Mouse (Mus musculus): ENCODE measurements around the gene Vmac.

The Vmac gene

DNA sequence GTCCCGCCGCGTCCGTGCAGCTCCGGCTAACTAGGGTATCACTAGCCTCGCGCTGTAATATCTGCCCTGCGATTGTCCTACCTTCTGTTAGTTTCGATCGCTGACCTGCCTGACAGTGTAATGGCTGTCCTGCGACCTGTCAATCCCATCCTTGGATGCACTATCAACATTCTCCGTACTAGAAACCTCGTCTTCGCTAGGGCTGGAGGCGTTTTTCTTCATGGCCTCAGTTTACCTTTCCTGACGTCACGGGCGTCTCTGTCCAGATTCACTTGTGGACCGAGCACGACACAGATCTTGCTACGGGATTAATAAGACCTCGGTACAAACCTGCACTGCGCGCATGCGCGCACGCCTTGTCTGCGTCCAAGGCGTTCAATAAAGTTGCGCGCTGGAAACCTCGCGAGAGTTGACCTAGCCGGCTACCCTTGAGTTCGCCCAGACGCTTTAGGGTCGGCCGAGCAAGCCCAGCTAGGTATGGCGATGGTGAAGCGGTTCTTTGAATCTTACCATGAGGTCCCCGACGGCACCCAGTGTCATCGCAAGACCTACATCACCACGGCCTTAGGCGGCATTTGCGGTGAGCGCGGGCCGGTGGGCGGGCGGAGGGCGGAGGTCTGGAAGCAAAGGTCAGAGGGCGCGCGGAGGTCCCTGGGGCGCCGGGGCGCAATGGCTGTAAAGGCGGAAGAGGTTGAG lies at the start of gene Vmac, which contains the start of gene Ndufa11:
Vmac (minus strand) TSS at position 660 of the 696 bp plus-strand sequence.
Ndufa11 (plus strand) TSS at position 405 of the 696 bp plus-strand sequence.
- peak; percentile 87 to 94 for DNase-seq (ENCODE audit: low spot score in 2 of 2)

DNA sequence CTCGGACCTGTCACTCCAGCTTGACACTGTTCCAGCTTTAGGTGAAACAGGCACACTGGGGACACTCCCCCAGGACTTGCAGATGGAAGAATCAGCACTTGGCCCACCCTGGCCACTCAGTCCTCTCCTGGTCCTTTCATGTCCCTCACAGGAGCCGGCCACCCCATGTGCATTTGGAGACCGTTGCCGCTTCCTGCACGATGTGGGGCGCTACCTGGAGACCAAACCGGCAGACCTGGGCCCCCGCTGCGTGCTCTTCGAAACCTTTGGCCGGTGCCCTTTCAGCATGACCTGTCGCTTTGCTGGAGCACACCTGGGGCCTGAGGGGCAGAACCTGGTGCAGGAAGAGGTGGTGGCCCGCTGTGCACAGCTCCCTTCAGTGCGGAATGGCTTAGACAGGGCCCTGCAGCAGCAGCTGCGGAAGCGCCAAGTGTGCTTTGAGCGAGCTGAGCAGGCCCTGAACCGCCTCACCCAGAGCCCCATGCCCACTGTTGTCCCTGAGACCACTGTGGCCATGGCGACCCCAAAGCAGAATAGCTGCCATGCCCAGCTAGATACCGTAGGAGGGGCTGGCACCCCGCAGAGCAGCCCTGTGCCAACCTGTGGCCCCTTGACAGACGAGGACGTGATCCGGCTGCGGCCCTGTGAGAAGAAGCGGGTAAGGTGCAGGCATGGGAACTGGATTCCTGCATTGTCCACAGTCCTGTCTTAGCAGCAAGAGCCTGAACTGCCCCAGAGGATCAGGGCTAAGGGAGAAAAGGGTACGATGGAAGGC lies 49.0 kb upstream of the Vmac start:
- DNase-seq (ENCODE audit: low spot score in 2 of 2): no peak

GRCm38 (mm10) chr17:56765431-56765830 lies 47.6 kb upstream of the Vmac start:
- DNase-seq (ENCODE audit: low spot score in 2 of 2): no peak

- peak; percentile 92 for DNase-seq (ENCODE audit: low spot score in 2 of 2)
Measured at GRCm38 (mm10) chr17:56764474-56765354, 46.9 kb upstream of the Vmac start, which contains the start of gene Dus3l. Gene Dus3l, plus strand, starts transcription at chr17:56764757.

GRCm38 (mm10) chr17:56763741-56764250 lies 46.0 kb upstream of the Vmac start:
- no peak for DNase-seq (ENCODE audit: low spot score in 2 of 2)

GRCm38 (mm10) chr17:56762769-56763731 lies 45.2 kb upstream of the Vmac start:
- DNase-seq (ENCODE audit: low spot score in 2 of 2): peak; percentile 58 to 78

- DNase-seq (ENCODE audit: low spot score in 2 of 2): peak; percentile 85 to 86
Measured at GRCm38 (mm10) chr17:56761991-56762410, 44.2 kb upstream of the Vmac start.

DNA sequence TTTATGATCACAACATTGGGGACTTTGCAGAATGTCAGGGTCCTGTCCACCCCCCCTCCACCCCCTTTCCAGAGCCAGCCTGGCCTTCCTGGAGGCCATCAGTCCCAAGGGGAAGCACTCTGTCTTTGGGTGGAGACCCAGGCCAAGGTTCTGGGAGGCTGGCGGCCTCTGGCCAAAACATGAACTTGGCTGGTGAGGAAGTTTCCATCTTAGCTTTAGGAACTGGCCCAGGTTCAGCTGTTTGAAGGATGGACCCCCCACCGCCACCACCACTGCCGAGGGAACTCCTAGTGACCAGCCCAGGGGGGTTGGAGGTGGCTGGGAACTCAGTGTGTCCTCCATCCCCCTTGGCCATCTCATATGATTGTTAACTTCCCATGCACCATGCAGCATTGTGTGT lies 43.3 kb upstream of the Vmac start:
- no peak for DNase-seq (ENCODE audit: low spot score in 2 of 2)

- DNase-seq (ENCODE audit: low spot score in 2 of 2): no peak
Measured at GRCm38 (mm10) chr17:56759261-56759660, 41.4 kb upstream of the Vmac start.

GRCm38 (mm10) chr17:56758132-56758531 lies 40.3 kb upstream of the Vmac start:
- DNase-seq (ENCODE audit: low spot score in 2 of 2): peak; percentile 35 to 56

GRCm38 (mm10) chr17:56757416-56758123 lies 39.7 kb upstream of the Vmac start, which contains the start of gene Nrtn:
Gene Nrtn, minus strand, starts transcription at chr17:56757530.
- peak; percentile 40 to 60 for DNase-seq (ENCODE audit: low spot score in 2 of 2)

GRCm38 (mm10) chr17:56756703-56757399 lies 39.0 kb upstream of the Vmac start:
- DNase-seq (ENCODE audit: low spot score in 2 of 2): no peak

- DNase-seq (ENCODE audit: low spot score in 2 of 2): no peak
Measured at GRCm38 (mm10) chr17:56754271-56755185, 36.7 kb upstream of the Vmac start.

DNA sequence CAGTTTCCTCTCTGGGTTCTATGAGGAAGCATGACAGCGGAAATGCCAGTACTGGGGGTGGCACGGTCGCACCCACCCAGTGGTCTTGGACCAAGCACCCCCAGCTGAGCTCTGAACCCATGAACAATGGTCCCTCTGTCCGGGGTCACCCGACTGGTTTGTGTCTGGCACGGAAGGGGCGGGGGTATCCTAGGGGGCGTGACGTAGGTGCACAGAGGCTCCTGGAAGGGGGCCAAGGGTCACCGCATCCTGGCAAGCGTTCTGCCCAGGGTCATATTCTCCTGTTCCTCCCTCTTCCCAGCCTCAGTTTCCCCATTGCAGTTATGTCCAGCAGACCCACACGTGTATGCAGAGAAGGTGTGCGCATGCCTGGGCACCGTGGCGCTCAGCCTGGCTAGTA lies 35.6 kb upstream of the Vmac start:
- DNase-seq (ENCODE audit: low spot score in 2 of 2): no peak

GRCm38 (mm10) chr17:56751404-56752072 lies 33.7 kb upstream of the Vmac start:
- DNase-seq (ENCODE audit: low spot score in 2 of 2): no peak

DNA sequence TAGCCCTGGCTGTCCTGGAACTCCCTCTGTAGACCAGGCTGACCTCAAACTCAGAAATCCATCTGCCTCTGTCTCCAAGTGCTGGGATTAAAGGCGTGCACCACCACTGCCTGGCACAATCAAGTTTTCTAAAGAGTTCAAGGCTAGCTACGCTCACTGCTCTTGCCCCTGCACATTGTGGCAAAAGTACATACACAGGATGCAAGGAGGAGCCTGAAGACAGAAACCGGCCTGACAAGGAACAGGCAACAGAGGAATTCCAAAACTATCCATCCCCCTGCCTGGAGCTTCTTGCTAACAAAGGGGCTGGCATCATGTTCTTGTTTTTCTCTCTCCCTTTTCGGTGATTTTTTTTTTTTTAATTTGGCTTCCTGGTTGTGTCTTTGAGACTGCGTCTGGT lies 26.4 kb upstream of the Vmac start:
- no peak for DNase-seq (ENCODE audit: low spot score in 2 of 2)

- no peak for DNase-seq (ENCODE audit: low spot score in 2 of 2)
Measured at GRCm38 (mm10) chr17:56740788-56741160, 23.0 kb upstream of the Vmac start.
